Mouse (Mus musculus) erythroblast, adult 5-6 weeks (primary cell): ENCODE data around the gene Sept10. TPM values are rescaled to one million over a fixed set of nuclear protein-coding genes. Genes with fewer than 3 reads are reported as not detected.

Experiments
- ATAC-seq: replicated peaks from 2 replicates; pipeline ENCODE4 v1.8.0; 2016; ENCODE audit warnings: moderate number of reproducible peaks, mild to moderate bottlenecking, moderate TSS enrichment, inconsistent platforms; ENCODE audit not compliant: poor library complexity, low FRiP score, severe bottlenecking
- total RNA-seq, 2 experiments: library from RNA; stranded (forward) in 1 of 2; stranded (reverse) in 1 of 2; fragments of 150-400 nt in 1 of 2; fragments of 200-764, 138-1000 nt in 1 of 2; gene quantifications; 2 replicates each; pipeline versions ENCODE4 v1.2.3 to v1.2.4; 2015 to 2017; ENCODE audit warnings: low replicate concordance in 2 of 2

Gene Sept10
- total RNA-seq (2015; ENCODE audit: low replicate concordance) (1.7 and 2.3 TPM in 2 replicates), total RNA-seq (2017; ENCODE audit: low replicate concordance) (3.2 and 4.8 TPM in 2 replicates)

GRCm38 (mm10) chr10:59221473-59222270 is at the start of gene Sept10, which contains the start of gene Sowahc:
Gene Sept10, minus strand, starts transcription at chr10:59221847.
Gene Sowahc, plus strand, starts transcription at chr10:59221953.
- peak; percentile 55; the same call in 1 of the 2 replicates for ATAC-seq

- no peak for ATAC-seq
Measured at GRCm38 (mm10) chr10:59268754-59269153, 47.1 kb upstream of the Sept10 start.

- ATAC-seq: no peak
Measured at GRCm38 (mm10) chr10:59268109-59268508, 46.5 kb upstream of the Sept10 start.

GRCm38 (mm10) chr10:59267275-59267674 is 45.6 kb upstream of the Sept10 start:
- ATAC-seq: no peak

GRCm38 (mm10) chr10:59266097-59266496 is 44.5 kb upstream of the Sept10 start:
- ATAC-seq: no peak

GRCm38 (mm10) chr10:59265674-59266073 is 44.0 kb upstream of the Sept10 start:
- ATAC-seq: no peak

- ATAC-seq: no peak
Measured at GRCm38 (mm10) chr10:59265067-59265466, 43.4 kb upstream of the Sept10 start.

- ATAC-seq: no peak
Measured at GRCm38 (mm10) chr10:59262979-59263378, 41.3 kb upstream of the Sept10 start.

- no peak for ATAC-seq
Measured at GRCm38 (mm10) chr10:59262021-59262420, 40.4 kb upstream of the Sept10 start.

- no peak for ATAC-seq
Measured at GRCm38 (mm10) chr10:59261603-59262002, 40.0 kb upstream of the Sept10 start.

- no peak for ATAC-seq
Measured at GRCm38 (mm10) chr10:59259572-59259971, 37.9 kb upstream of the Sept10 start.

GRCm38 (mm10) chr10:59256533-59256932 is 34.9 kb upstream of the Sept10 start:
- no peak for ATAC-seq

- no peak for ATAC-seq
Measured at GRCm38 (mm10) chr10:59253541-59254079, 32.0 kb upstream of the Sept10 start.

GRCm38 (mm10) chr10:59252396-59252795 is 30.7 kb upstream of the Sept10 start:
- ATAC-seq: no peak

- no peak for ATAC-seq
Measured at GRCm38 (mm10) chr10:59251980-59252379, 30.3 kb upstream of the Sept10 start.

- no peak for ATAC-seq
Measured at GRCm38 (mm10) chr10:59250679-59251078, 29.0 kb upstream of the Sept10 start.

GRCm38 (mm10) chr10:59249531-59249930 is 27.9 kb upstream of the Sept10 start:
- no peak for ATAC-seq

GRCm38 (mm10) chr10:59241141-59241541 is 19.5 kb upstream of the Sept10 start:
- no peak for ATAC-seq

GRCm38 (mm10) chr10:59237757-59238156 is 16.1 kb upstream of the Sept10 start:
- no peak for ATAC-seq

GRCm38 (mm10) chr10:59236486-59236885 is 14.8 kb upstream of the Sept10 start:
- ATAC-seq: no peak

GRCm38 (mm10) chr10:59235847-59236246 is 14.2 kb upstream of the Sept10 start:
- ATAC-seq: no peak
